Mouse (Mus musculus): ENCODE data around the gene Tmem109.

The Tmem109 gene

GRCm38 (mm10) chr19:10839010-10839892 is 42.5 kb downstream of the Tmem109 start, which contains the start of gene Slc15a3:
Gene Slc15a3, plus strand, starts transcription at chr19:10839727.
- DNase-seq = no peak

- no peak for DNase-seq
These were observed 46.1 kb downstream of the Tmem109 start for GRCm38 (mm10) chr19:10835671-10836070.

- no peak for DNase-seq
These were observed 48.2 kb downstream of the Tmem109 start for GRCm38 (mm10) chr19:10833611-10834010.

- DNase-seq = no peak
These were observed 49.8 kb downstream of the Tmem109 start for GRCm38 (mm10) chr19:10832030-10832429.

- DNase-seq = peak; percentile 72 to 88
These were observed 50.4 kb downstream of the Tmem109 start for GRCm38 (mm10) chr19:10831424-10831823.

- no peak for DNase-seq
These were observed 52.2 kb downstream of the Tmem109 start, which contains the start of gene Cd6 for GRCm38 (mm10) chr19:10829436-10830175. Gene Cd6, minus strand, starts transcription at chr19:10830058.

GRCm38 (mm10) chr19:10828321-10828720 is 53.5 kb downstream of the Tmem109 start:
- no peak for DNase-seq

- no peak for DNase-seq
These were observed 57.7 kb downstream of the Tmem109 start for GRCm38 (mm10) chr19:10824061-10824460.

- no peak for DNase-seq
These were observed 59.3 kb downstream of the Tmem109 start for GRCm38 (mm10) chr19:10822534-10822933.

GRCm38 (mm10) chr19:10821319-10821718 is 60.5 kb downstream of the Tmem109 start:
- DNase-seq = no peak
